Mouse (Mus musculus) kidney, postnatal 0 days (tissue): Measurements from ENCODE around the gene Syt9. TPM values are rescaled to one million over a fixed set of nuclear protein-coding genes. Genes with fewer than 3 reads are reported as not detected.

Source experiments
- ATAC-seq: fragments of 200-750 bp; cut with Nextera tagmentation; replicated peaks from 2 replicates; pipeline ENCODE4 v1.8.0; 2017; ENCODE audit warnings: low read depth, moderate number of reproducible peaks, moderate TSS enrichment, moderate library complexity; ENCODE audit not compliant: low FRiP score
- DNase-seq: peaks from one replicate; pipeline ENCODE4 v3.0.0-alpha.2; 2016; ENCODE audit warnings: low spot score
- H3K27ac ChIP-seq: fragments of 300-500 bp; sonication (generic); 2 replicates; pipeline ENCODE4 v1.5.1; 2014; ENCODE audit warnings: mild to moderate bottlenecking
- H3K27me3 ChIP-seq: fragments of 300-500 bp; sonication (generic); 2 replicates; pipeline ENCODE4 v1.6.1; 2014; ENCODE audit warnings: low read length, mixed read lengths; ENCODE audit not compliant: insufficient read depth
- H3K36me3 ChIP-seq: fragments of 300-500 bp; sonication (generic); 2 replicates; pipeline ENCODE4 v1.6.1; 2014; ENCODE audit warnings: low read length, mixed read lengths; ENCODE audit not compliant: insufficient read depth
- H3K4me1 ChIP-seq: fragments of 300-500 bp; sonication (generic); replicated peaks from 2 replicates; pipeline ENCODE4 v1.6.1; 2014; ENCODE audit warnings: antibody characterized with exemption, low read length, mixed read lengths; ENCODE audit not compliant: insufficient read depth
- H3K4me2 ChIP-seq: fragments of 300-500 bp; sonication (generic); 2 replicates; pipeline ENCODE4 v1.6.1; 2014; ENCODE audit warnings: mild to moderate bottlenecking, low read length, moderate library complexity, mixed read lengths
- H3K4me3 ChIP-seq: fragments of 300-500 bp; sonication (generic); replicated peaks from 2 replicates; pipeline ENCODE4 v1.5.1; 2014; ENCODE audit warnings: low read depth, low read length
- H3K9ac ChIP-seq: fragments of 300-500 bp; sonication (generic); 2 replicates; pipeline ENCODE4 v1.6.1; 2014; ENCODE audit warnings: low read depth, low read length
- H3K9me3 ChIP-seq: fragments of 300-500 bp; sonication (generic); replicated peaks from 2 replicates; pipeline ENCODE4 v1.6.1; 2016; ENCODE audit warnings: low read length, inconsistent platforms, mixed read lengths
- CTCF ChIP-seq: IDR thresholded peaks from 2 replicates; pipeline ENCODE4 v1.5.1; 2016; ENCODE audit warnings: antibody characterized with exemption, low read depth, mild to moderate bottlenecking, moderate library complexity
- WGBS: fragments of 180-500 bp; shearing (Covaris S2); extraction: QIAGEN DNeasy Blood & Tissue Kit; methylation state at CpG from one replicate; pipeline ENCODE4 v1.1.7; 2014; 5-methylcytosine and 5-hydroxymethylcytosine counted together
- polyA plus RNA-seq: library from polyadenylated mRNA; unstranded; fragments of >200 nt; fragmentation: Nextera tagmentation; extraction: Ambion mirVana; gene quantifications from 2 replicates; pipeline ENCODE4 v1.2.1, GENCODE M21; 2015

Gene Syt9
- polyA plus RNA-seq = 2.2 and 3.2 TPM in 2 replicates

DNA sequence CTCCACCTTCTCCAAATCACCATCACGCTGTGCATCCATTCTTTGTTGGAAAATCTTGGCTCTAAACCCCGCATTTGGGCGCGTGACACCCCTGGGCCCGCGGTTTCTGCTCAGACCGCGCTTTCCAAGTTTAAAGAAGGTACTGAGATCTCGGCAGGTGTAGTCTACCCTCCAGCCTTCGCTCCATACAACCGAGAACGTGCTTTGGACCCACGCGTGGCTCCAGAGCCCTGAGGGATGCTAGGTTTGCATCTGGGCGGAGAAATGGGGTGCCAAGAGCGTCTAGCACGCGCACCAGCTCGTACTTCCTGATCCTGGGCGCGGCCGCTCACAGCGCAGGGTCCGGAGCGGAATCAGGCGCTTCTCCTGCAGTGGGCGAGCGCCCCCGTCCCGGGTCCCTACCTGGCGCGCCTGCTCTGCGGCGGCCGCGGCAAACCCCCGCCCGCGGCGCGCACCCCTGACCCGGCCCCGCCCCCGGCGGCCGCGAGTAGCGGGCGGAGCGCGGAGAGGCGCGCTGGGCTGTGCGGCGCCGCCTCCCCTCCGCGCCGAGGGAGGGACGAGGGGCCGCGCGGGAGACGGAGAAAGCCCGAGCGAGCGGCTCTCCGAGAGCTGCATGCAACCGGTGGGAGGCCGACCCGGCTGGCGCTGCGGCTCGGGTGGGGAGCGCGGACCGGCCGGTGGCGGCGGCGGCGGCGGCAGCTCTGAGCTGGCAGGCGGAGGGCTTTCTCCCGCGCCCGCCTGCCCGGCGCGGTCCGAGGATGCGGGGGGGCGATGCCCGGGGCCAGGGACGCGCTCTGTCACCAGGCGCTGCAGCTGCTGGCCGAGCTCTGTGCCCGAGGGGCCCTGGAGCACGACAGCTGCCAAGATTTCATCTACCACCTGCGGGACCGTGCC lies at the start of gene Syt9:
Gene Syt9 (plus strand): TSS at position 497 of the 894 bp plus-strand sequence.
- Histone ChIP-seq H3K9me3 (no peaks in the 10 kb centered on the region), H3K9ac (peak within 1 kb of the TSS; percentile 47; the same call in 1 of the 2 replicates), H3K36me3 (no peaks in the 10 kb centered on the region), H3K4me1 (no peaks in the 10 kb centered on the region), H3K4me3 (peak within 1 kb of the TSS; percentile 68), H3K27me3 (0 out of 2 replicates have a peak, but pooled peaks cover 6% of the 10 kb centered on the region), H3K27ac (no peak within 1 kb of the TSS), H3K4me2 (peak within 1 kb of the TSS; percentile 98)
- WGBS = under 1% methylated on average over 57 of the region's 102 CpGs
- ATAC-seq (peak; percentile 75), DNase-seq (peak; percentile 39)
- TF ChIP-seq CTCF = no peak

DNA sequence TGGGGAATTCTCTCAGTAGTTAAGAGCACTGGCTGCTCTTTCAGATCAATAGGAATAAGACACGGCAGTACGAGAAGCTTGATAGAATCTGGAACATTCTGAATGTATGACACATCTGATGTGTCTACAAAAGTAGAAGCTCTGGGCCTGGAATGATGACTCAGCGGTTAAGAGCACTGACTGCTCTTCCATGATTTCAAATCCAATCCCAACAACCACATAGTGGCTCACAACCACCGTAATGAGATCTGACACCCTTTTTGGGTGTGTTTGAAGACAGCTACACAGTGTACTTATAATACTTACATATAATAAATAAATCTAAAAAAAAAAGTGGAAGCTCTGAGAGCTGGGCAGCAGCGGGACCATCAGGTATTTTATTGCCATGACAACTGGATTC lies 31.5 kb upstream of the Syt9 start:
- H3K4me3 ChIP-seq = no peak overlapping the region
- TF ChIP-seq CTCF = no peak
- no peaks in the 10 kb centered on the region for H3K4me1 ChIP-seq
- H3K27me3 ChIP-seq = no peaks in the 10 kb centered on the region
- no peak overlapping the region for H3K27ac ChIP-seq
- no peak overlapping the region for H3K9ac ChIP-seq
- no peaks in the 10 kb centered on the region for H3K36me3 ChIP-seq
- no peak for ATAC-seq
- WGBS = 87% methylated on average over 5 of the region's 5 CpGs
- DNase-seq = no peak
- no peaks in the 10 kb centered on the region for H3K9me3 ChIP-seq
- no peak overlapping the region for H3K4me2 ChIP-seq

DNA sequence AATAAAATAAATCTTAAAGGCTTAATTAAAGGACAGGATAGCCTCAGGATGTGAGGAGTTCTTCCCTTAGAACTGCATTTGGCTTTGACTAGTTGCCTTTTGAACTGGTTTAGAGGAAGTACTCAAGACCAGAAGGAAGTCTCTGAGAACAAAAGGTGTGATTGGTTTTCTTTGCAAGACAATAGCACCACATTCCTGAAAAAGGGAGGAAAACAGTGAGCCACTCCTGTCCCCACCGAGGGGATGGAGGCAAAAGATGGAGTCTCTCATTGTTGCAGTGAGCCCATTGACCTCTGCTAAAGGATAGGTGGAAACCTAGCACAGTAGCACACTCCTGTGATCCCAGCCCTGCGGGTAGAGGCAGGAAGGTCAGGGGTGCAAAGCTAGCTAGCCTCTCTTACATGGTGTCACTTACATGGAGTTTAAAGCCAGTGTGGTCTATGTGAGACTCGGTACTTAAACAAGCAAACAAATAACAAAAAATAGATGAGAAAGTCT lies 30.9 kb upstream of the Syt9 start:
- H3K4me3 ChIP-seq = no peak overlapping the region
- H3K4me1 ChIP-seq = no peaks in the 10 kb centered on the region
- H3K9ac ChIP-seq = no peak overlapping the region
- TF ChIP-seq CTCF = no peak
- no peaks in the 10 kb centered on the region for H3K36me3 ChIP-seq
- DNase-seq (no peak), ATAC-seq (no peak)
- no peaks in the 10 kb centered on the region for H3K9me3 ChIP-seq
- 31% methylated on average over 3 of the region's 3 CpGs for WGBS
- no peak overlapping the region for H3K27ac ChIP-seq
- H3K4me2 ChIP-seq = no peak overlapping the region
- no peaks in the 10 kb centered on the region for H3K27me3 ChIP-seq

DNA sequence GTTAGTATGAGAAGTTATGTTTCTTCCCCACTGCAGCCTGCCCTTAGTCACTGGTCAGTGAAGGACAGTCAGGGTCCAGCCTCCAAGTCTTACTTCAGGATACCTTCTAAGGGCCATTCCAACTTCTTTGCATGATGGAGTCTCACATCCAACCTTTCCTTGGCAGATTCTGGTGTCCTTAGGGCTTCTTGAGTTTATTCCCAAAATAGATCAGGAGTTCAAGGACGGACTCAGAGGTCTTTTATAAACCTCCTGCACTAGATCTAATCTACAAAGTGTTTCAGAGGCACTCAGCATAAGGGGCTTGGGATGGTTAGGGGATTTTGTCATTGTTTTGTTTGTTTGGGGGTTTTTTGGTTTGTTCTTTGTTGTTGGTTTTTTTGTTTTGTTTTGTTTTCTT lies 30.3 kb upstream of the Syt9 start:
- H3K9ac ChIP-seq = no peak overlapping the region
- H3K27ac ChIP-seq = no peak overlapping the region
- no peaks in the 10 kb centered on the region for H3K36me3 ChIP-seq
- no peaks in the 10 kb centered on the region for H3K9me3 ChIP-seq
- 77% methylated on average over 1 of the region's 1 CpGs for WGBS
- H3K4me2 ChIP-seq = no peak overlapping the region
- no peaks in the 10 kb centered on the region for H3K27me3 ChIP-seq
- ATAC-seq (no peak), DNase-seq (no peak)
- H3K4me1 ChIP-seq = no peaks in the 10 kb centered on the region
- no peak overlapping the region for H3K4me3 ChIP-seq
- TF ChIP-seq CTCF = no peak

DNA sequence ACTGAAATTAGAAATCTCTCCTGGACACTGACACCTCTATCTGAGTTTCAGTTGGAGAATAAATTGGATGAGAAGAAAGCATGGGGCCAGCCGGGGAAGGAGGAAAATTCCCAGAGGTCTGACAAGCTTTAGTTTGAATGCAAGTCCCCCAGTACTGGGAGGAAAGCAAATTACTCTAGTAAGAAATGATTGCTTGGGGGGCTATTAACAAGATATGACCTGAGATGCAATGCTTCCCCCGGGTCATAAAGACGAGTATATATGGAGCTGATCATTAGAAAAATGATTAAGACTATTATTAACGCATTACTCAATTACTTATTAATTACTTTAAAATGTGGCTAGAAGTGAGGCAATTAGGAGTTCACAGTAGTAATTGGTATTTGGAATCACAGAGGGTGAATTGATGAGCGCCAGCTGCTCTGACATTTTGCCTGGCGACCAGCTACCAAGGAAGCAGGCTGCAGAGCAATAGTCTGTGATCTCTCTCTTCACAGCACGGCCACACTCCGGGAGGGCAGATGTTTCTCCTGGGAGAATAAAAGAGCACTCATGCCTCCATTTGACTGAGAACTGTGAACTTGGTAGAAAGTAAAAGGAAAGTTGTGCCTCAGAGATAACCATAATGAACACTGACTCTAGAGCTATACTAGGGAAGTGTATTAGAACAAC lies 28.9 kb upstream of the Syt9 start:
- no peak overlapping the region for H3K27ac ChIP-seq
- no peak overlapping the region for H3K4me2 ChIP-seq
- DNase-seq (no peak), ATAC-seq (no peak)
- H3K36me3 ChIP-seq = no peaks in the 10 kb centered on the region
- H3K4me1 ChIP-seq = no peaks in the 10 kb centered on the region
- no peak overlapping the region for H3K4me3 ChIP-seq
- TF ChIP-seq CTCF = no peak
- 30% methylated on average over 8 of the region's 8 CpGs for WGBS
- H3K9ac ChIP-seq = no peak overlapping the region
- H3K27me3 ChIP-seq = no peaks in the 10 kb centered on the region
- no peaks in the 10 kb centered on the region for H3K9me3 ChIP-seq

DNA sequence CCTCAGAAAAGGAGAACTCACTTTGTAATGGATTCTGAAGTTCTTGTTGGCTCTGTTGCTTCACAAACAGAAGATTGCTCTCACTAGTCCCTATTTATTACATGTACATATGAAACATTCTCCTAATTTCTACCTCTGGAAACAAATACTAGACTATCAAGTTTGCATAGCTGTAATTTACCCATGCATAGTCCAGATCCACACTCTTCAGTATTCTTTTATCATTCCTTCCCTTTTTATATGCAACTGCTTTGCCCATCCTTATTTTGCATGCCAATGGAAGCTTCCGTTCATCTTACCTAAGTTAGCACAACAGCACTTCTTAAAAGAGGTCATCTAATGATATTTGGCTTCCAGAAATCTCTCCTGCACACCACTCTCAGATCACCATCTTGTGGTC lies 21.3 kb upstream of the Syt9 start:
- Histone ChIP-seq H3K36me3 (no peaks in the 10 kb centered on the region), H3K27me3 (no peaks in the 10 kb centered on the region), H3K4me1 (no peaks in the 10 kb centered on the region), H3K9ac (no peak overlapping the region), H3K9me3 (no peaks in the 10 kb centered on the region), H3K4me3 (no peak overlapping the region), H3K27ac (no peak overlapping the region), H3K4me2 (no peak overlapping the region)
- ATAC-seq (no peak), DNase-seq (no peak)
- no peak for TF ChIP-seq CTCF
- WGBS = 79% methylated on average over 1 of the region's 1 CpGs
